Mouse (Mus musculus): ENCODE measurements around the gene Asb6. TPM values are rescaled to one million over a fixed set of nuclear protein-coding genes. Genes with fewer than 3 reads are reported as not detected.

Gene Asb6
- polyA plus RNA-seq, 1 experiment from 2014 or later, result 47.2 TPM

GRCm38 (mm10) chr2:30823385-30824153 lies 6.6 kb downstream of the Asb6 start:
- no peaks in the 10 kb centered on the region for H3K27me3 ChIP-seq (replicated peaks; ENCODE audit: control insufficient read depth, insufficient read depth, low read length)
- H3K9me3 ChIP-seq (ENCODE audit: control insufficient read depth, low read length), result no peaks in the 10 kb centered on the region
- H3K4me1 ChIP-seq (ENCODE audit: control insufficient read depth, insufficient read depth, low read depth, low read length), result peaks cover 16% of the 10 kb centered on the region
- peak overlapping the region; percentile 25; the same call in 1 of the 2 replicates for H3K27ac ChIP-seq (ENCODE audit: low read depth, low read length)
- H3K4me3 ChIP-seq (ENCODE audit: low read length), result no peak overlapping the region
- peaks cover 46% of the 10 kb centered on the region for H3K36me3 ChIP-seq (ENCODE audit: control insufficient read depth, insufficient read depth, low read length)
- no peak overlapping the region for H3K9ac ChIP-seq (ENCODE audit: low read depth, low read length)
- H3K4me2 ChIP-seq (ENCODE audit: low read length), result no peak overlapping the region
- 71% methylated on average over 13 of the region's 13 CpGs for WGBS
- peak; percentile 38; the same call in 1 of the 2 replicates for ATAC-seq

- no peak overlapping the region for H3K9ac ChIP-seq (ENCODE audit: low read depth, low read length)
- H3K4me1 ChIP-seq (ENCODE audit: control insufficient read depth, insufficient read depth, low read depth, low read length), result peaks cover 14% of the 10 kb centered on the region
- peaks cover 48% of the 10 kb centered on the region for H3K36me3 ChIP-seq (ENCODE audit: control insufficient read depth, insufficient read depth, low read length)
- no peak overlapping the region for H3K4me3 ChIP-seq (ENCODE audit: low read length)
- H3K4me2 ChIP-seq (ENCODE audit: low read length), result no peak overlapping the region
- no peaks in the 10 kb centered on the region for H3K27me3 ChIP-seq (replicated peaks; ENCODE audit: control insufficient read depth, insufficient read depth, low read length)
- no peak for ATAC-seq
- no peak overlapping the region for H3K27ac ChIP-seq (ENCODE audit: low read depth, low read length)
- 85% methylated on average over 7 of the region's 8 CpGs for WGBS
- no peaks in the 10 kb centered on the region for H3K9me3 ChIP-seq (ENCODE audit: control insufficient read depth, low read length)
Measured at GRCm38 (mm10) chr2:30822460-30822859, 7.7 kb downstream of the Asb6 start.

DNA sequence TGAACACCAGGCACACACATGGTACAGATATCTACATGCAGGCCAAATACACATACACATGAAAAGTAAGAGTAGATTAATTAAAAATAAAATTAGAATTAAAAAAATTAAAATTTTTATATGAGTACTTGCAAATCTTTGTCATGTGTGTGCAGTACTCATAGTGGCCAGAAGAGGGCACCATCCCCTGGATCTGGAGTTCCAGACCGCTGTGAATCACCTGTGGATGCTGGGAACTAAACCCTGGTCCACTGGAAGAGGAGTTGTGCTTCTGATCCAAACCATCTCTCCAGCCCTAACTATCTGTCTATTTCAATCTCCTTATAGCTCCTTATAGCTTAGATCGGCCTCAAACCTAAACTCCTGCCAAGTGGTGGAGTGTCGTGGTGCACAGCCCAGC lies 9.1 kb downstream of the Asb6 start:
- WGBS, result 94% methylated on average over 3 of the region's 3 CpGs
- H3K9ac ChIP-seq (ENCODE audit: low read depth, low read length), result no peak overlapping the region
- H3K27ac ChIP-seq (ENCODE audit: low read depth, low read length), result no peak overlapping the region
- peaks cover 49% of the 10 kb centered on the region for H3K36me3 ChIP-seq (ENCODE audit: control insufficient read depth, insufficient read depth, low read length)
- no peaks in the 10 kb centered on the region for H3K27me3 ChIP-seq (replicated peaks; ENCODE audit: control insufficient read depth, insufficient read depth, low read length)
- ATAC-seq, result no peak
- no peak overlapping the region for H3K4me3 ChIP-seq (ENCODE audit: low read length)
- no peak overlapping the region for H3K4me2 ChIP-seq (ENCODE audit: low read length)
- H3K9me3 ChIP-seq (ENCODE audit: control insufficient read depth, low read length), result no peaks in the 10 kb centered on the region
- peaks cover 3% of the 10 kb centered on the region for H3K4me1 ChIP-seq (ENCODE audit: control insufficient read depth, insufficient read depth, low read depth, low read length)

DNA sequence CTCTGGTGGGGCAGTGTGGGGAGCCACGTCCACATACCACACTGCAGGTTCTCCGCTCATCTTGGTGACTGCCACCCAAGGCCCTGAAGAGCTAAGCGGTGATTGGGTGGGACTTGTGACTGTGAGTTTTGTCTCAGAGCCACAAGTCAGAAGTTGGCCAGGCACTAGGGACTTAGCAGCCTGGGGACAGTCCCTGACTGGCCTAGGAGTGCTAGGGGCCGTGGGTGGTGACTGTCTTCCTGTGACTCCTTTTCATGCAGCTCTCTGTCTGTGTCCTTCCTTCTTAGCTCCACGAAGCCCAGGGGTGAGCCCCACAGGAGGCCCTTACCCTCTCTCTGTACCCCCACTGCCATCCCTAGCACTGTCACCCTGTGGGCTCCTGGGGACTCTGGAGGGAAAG lies 10.3 kb downstream of the Asb6 start:
- H3K27ac ChIP-seq (ENCODE audit: low read depth, low read length), result no peak overlapping the region; the same call in 1 of the 2 replicates
- no peaks in the 10 kb centered on the region for H3K9me3 ChIP-seq (ENCODE audit: control insufficient read depth, low read length)
- 100% methylated on average over 5 of the region's 5 CpGs for WGBS
- ATAC-seq, result no peak
- H3K27me3 ChIP-seq (replicated peaks; ENCODE audit: control insufficient read depth, insufficient read depth, low read length), result no peaks in the 10 kb centered on the region
- H3K9ac ChIP-seq (ENCODE audit: low read depth, low read length), result no peak overlapping the region
- H3K4me2 ChIP-seq (ENCODE audit: low read length), result no peak overlapping the region
- no peak overlapping the region for H3K4me3 ChIP-seq (ENCODE audit: low read length)
- peaks cover 3% of the 10 kb centered on the region for H3K4me1 ChIP-seq (ENCODE audit: control insufficient read depth, insufficient read depth, low read depth, low read length)
- H3K36me3 ChIP-seq (ENCODE audit: control insufficient read depth, insufficient read depth, low read length), result peaks cover 46% of the 10 kb centered on the region

DNA sequence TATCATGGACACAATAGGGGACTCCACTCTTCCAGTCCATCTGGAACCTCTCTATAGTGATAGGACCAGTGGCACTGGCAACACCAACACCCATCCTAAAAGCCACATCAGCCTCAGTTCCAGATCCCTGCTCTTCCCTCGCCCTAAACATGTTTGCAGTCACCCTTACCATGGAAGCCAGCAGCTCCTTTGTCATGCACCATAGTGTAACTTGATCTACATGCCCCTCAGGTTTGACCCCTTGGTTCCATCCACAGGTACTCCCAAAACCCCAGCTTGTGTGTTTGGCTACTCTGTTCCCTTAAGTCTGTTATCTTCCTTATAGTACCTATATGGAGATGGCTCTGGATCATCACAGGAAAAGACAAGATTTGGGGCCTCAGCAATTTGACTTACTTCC lies 13.8 kb downstream of the Asb6 start:
- Histone ChIP-seq H3K27ac (ENCODE audit: low read depth, low read length) (no peak overlapping the region), H3K36me3 (ENCODE audit: control insufficient read depth, insufficient read depth, low read length) (peaks cover 35% of the 10 kb centered on the region), H3K4me3 (ENCODE audit: low read length) (no peak overlapping the region), H3K27me3 (replicated peaks; ENCODE audit: control insufficient read depth, insufficient read depth, low read length) (no peaks in the 10 kb centered on the region), H3K4me1 (ENCODE audit: control insufficient read depth, insufficient read depth, low read depth, low read length) (no peaks in the 10 kb centered on the region), H3K4me2 (ENCODE audit: low read length) (no peak overlapping the region), H3K9ac (ENCODE audit: low read depth, low read length) (no peak overlapping the region), H3K9me3 (ENCODE audit: control insufficient read depth, low read length) (no peaks in the 10 kb centered on the region)
- no peak for ATAC-seq
- 100% methylated on average over 1 of the region's 1 CpGs for WGBS

GRCm38 (mm10) chr2:30810573-30810972 lies 19.6 kb downstream of the Asb6 start:
- Histone ChIP-seq H3K9me3 (ENCODE audit: control insufficient read depth, low read length) (no peaks in the 10 kb centered on the region), H3K9ac (ENCODE audit: low read depth, low read length) (no peak overlapping the region), H3K4me3 (ENCODE audit: low read length) (no peak overlapping the region), H3K36me3 (ENCODE audit: control insufficient read depth, insufficient read depth, low read length) (peaks cover 12% of the 10 kb centered on the region), H3K27me3 (replicated peaks; ENCODE audit: control insufficient read depth, insufficient read depth, low read length) (no peaks in the 10 kb centered on the region), H3K27ac (ENCODE audit: low read depth, low read length) (no peak overlapping the region), H3K4me2 (ENCODE audit: low read length) (no peak overlapping the region), H3K4me1 (ENCODE audit: control insufficient read depth, insufficient read depth, low read depth, low read length) (peaks cover 22% of the 10 kb centered on the region)
- ATAC-seq, result no peak
- 94% methylated on average over 7 of the region's 7 CpGs for WGBS

GRCm38 (mm10) chr2:30809503-30809902 lies 20.6 kb downstream of the Asb6 start:
- Histone ChIP-seq H3K9me3 (ENCODE audit: control insufficient read depth, low read length) (no peaks in the 10 kb centered on the region), H3K4me1 (ENCODE audit: control insufficient read depth, insufficient read depth, low read depth, low read length) (peaks cover 22% of the 10 kb centered on the region), H3K27me3 (replicated peaks; ENCODE audit: control insufficient read depth, insufficient read depth, low read length) (no peaks in the 10 kb centered on the region), H3K27ac (ENCODE audit: low read depth, low read length) (no peak overlapping the region), H3K4me2 (ENCODE audit: low read length) (peak overlapping the region; percentile 36), H3K9ac (ENCODE audit: low read depth, low read length) (no peak overlapping the region), H3K36me3 (ENCODE audit: control insufficient read depth, insufficient read depth, low read length) (peaks cover 7% of the 10 kb centered on the region), H3K4me3 (ENCODE audit: low read length) (no peak overlapping the region)
- ATAC-seq, result no peak
- whole genome bisulfite sequencing, result 83% methylated on average over 5 of the region's 5 CpGs

- H3K4me1 ChIP-seq (ENCODE audit: control insufficient read depth, insufficient read depth, low read depth, low read length), result peaks cover 22% of the 10 kb centered on the region
- no peak for ATAC-seq
- H3K9me3 ChIP-seq (ENCODE audit: control insufficient read depth, low read length), result no peaks in the 10 kb centered on the region
- H3K9ac ChIP-seq (ENCODE audit: low read depth, low read length), result peak overlapping the region; percentile 86
- 3% methylated on average over 10 of the region's 10 CpGs for WGBS
- H3K27ac ChIP-seq (ENCODE audit: low read depth, low read length), result peak overlapping the region; percentile 80
- H3K4me3 ChIP-seq (ENCODE audit: low read length), result peak overlapping the region; percentile 84
- H3K36me3 ChIP-seq (ENCODE audit: control insufficient read depth, insufficient read depth, low read length), result peaks cover 1% of the 10 kb centered on the region
- no peaks in the 10 kb centered on the region for H3K27me3 ChIP-seq (replicated peaks; ENCODE audit: control insufficient read depth, insufficient read depth, low read length)
- peak overlapping the region; percentile 95 for H3K4me2 ChIP-seq (ENCODE audit: low read length)
Measured at GRCm38 (mm10) chr2:30808296-30808655, 21.9 kb downstream of the Asb6 start.

GRCm38 (mm10) chr2:30807648-30808295 lies 22.4 kb downstream of the Asb6 start, which contains the start of gene Ntmt1:
Gene Ntmt1 (plus strand): TSS chr2:30807826.
- H3K9ac ChIP-seq (ENCODE audit: low read depth, low read length), result peak within 1 kb of the TSS; percentile 86
- peak; percentile 98 for ATAC-seq
- H3K36me3 ChIP-seq (ENCODE audit: control insufficient read depth, insufficient read depth, low read length), result no peaks in the 10 kb centered on the region
- H3K9me3 ChIP-seq (ENCODE audit: control insufficient read depth, low read length), result no peaks in the 10 kb centered on the region
- peaks cover 22% of the 10 kb centered on the region for H3K4me1 ChIP-seq (ENCODE audit: control insufficient read depth, insufficient read depth, low read depth, low read length)
- 0% methylated on average over 44 of the region's 44 CpGs for WGBS
- H3K27ac ChIP-seq (ENCODE audit: low read depth, low read length), result peak within 1 kb of the TSS; percentile 80
- peak within 1 kb of the TSS; percentile 84 for H3K4me3 ChIP-seq (ENCODE audit: low read length)
- no peaks in the 10 kb centered on the region for H3K27me3 ChIP-seq (replicated peaks; ENCODE audit: control insufficient read depth, insufficient read depth, low read length)
- H3K4me2 ChIP-seq (ENCODE audit: low read length), result peak within 1 kb of the TSS; percentile 95
